Mouse (Mus musculus) liver, postnatal 0 days (tissue): ENCODE measurements around the gene Lamb2.

Experiments used
- CTCF ChIP-seq: sonication (generic); IDR thresholded peaks from 2 replicates; pipeline ENCODE4 v1.5.1; 2016; ENCODE audit warnings: antibody characterized with exemption, low read depth
- EP300 ChIP-seq: IDR thresholded peaks from 2 replicates; pipeline ENCODE4 v1.6.1; 2016; ENCODE audit warnings: antibody characterized with exemption, low read depth, mild to moderate bottlenecking

- no peak for TF ChIP-seq CTCF
- no peak for TF ChIP-seq EP300
Observed at GRCm38 (mm10) chr9:108441236-108441919, 38.2 kb upstream of the Lamb2 start.
